Mouse (Mus musculus) small intestine, adult 2 months (tissue): Measurements from ENCODE around the gene Cav1. TPM values are rescaled to one million over a fixed set of nuclear protein-coding genes. Genes with fewer than 3 reads are reported as not detected.

Experiments
- H3K27ac ChIP-seq: fragments of 200-500 bp; 2 replicates; pipeline ENCODE4 v1.5.1; 2012; ENCODE audit warnings: low read depth, low read length, control low read depth, inconsistent platforms; ENCODE audit not compliant: insufficient read depth
- H3K27me3 ChIP-seq: fragments of 200-500 bp; 2 replicates; pipeline ENCODE4 v1.6.1; 2012; ENCODE audit warnings: mild to moderate bottlenecking, moderate library complexity, low read length, inconsistent platforms; ENCODE audit not compliant: control insufficient read depth, insufficient read depth
- H3K36me3 ChIP-seq: fragments of 200-500 bp; 2 replicates; pipeline ENCODE4 v1.6.1; 2012; ENCODE audit warnings: mild to moderate bottlenecking, low read length, control low read depth, inconsistent platforms; ENCODE audit not compliant: control insufficient read depth, insufficient read depth
- H3K4me1 ChIP-seq: fragments of 200-500 bp; 2 replicates; pipeline ENCODE4 v1.6.1; 2012; ENCODE audit warnings: low read length, inconsistent platforms, mixed read lengths; ENCODE audit not compliant: control insufficient read depth, insufficient read depth, insufficient read length
- H3K4me3 ChIP-seq: fragments of 200-500 bp; 2 replicates; pipeline ENCODE4 v1.5.1; 2012; ENCODE audit warnings: low read depth, mild to moderate bottlenecking, control low read depth, inconsistent platforms, low read length, moderate library complexity
- CTCF ChIP-seq: fragments of 200-500 bp; IDR thresholded peaks from 2 replicates; pipeline ENCODE4 v1.5.1; 2012; ENCODE audit warnings: low read depth, mild to moderate bottlenecking, control low read depth, inconsistent platforms, low read length, moderate library complexity, mixed read lengths; ENCODE audit not compliant: insufficient replicate concordance, insufficient read length; ENCODE audit errors: extremely low read depth
- POLR2A ChIP-seq: fragments of 200-500 bp; IDR thresholded peaks from 2 replicates; pipeline ENCODE4 v1.6.1; 2012; ENCODE audit warnings: low read depth, mild to moderate bottlenecking, control low read depth, inconsistent platforms, low read length, moderate library complexity
- WGBS: fragments of 180-500 bp; shearing (Covaris S2); methylation state at CpG from one replicate; pipeline ENCODE4 v1.1.7; 2018; 5-methylcytosine and 5-hydroxymethylcytosine counted together
- polyA plus RNA-seq: library from polyadenylated mRNA; depleted of rRNA; stranded (reverse); fragments of >200 nt; gene quantifications from 2 replicates; pipeline ENCODE4 v1.2.3, GENCODE M21; 2012; rRNA removed

The Cav1 gene
- 68.9 and 95.8 TPM in 2 replicates for polyA plus RNA-seq

DNA sequence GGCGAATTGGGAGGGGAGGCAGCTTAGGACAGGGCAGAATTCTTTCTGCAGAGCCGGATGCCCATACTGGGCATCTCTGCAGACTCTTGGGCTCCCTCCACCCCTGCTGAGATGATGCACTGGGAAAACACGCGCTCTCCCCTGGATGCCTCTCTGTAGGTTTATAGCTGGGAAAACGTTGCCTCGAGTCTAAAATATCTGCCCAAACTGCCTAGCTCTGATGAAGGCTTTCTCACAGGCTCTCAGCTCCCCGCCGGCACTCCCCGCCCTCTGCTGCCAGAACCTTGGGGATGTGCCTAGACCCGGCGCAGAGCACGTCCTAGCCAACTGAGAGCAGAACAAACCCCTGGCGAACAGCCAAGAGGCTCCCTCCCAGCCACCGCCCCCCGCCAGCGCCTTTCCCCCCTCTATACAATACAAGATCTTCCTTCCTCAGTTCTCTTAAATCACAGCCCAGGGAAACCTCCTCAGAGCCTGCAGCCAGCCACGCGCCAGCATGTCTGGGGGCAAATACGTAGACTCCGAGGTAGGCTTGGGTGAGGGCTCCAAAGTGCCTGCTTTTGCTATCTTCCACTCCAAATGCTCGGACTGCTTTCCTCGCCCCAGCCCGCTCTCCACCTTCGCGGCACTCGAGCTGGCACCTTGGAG, at the start of gene Cav1:
Gene Cav1 (plus strand): TSS at position 382 of the 648 bp plus-strand sequence.
- H3K4me1 ChIP-seq = no peaks in the 10 kb centered on the region
- H3K4me3 ChIP-seq = peak within 1 kb of the TSS; percentile 71
- H3K36me3 ChIP-seq = no peaks in the 10 kb centered on the region
- WGBS = under 1% methylated on average over 26 of the region's 26 CpGs
- peaks cover 19% of the 10 kb centered on the region for H3K27me3 ChIP-seq
- TF ChIP-seq CTCF = no peak
- peak; percentile 39; the same call in 1 of the 2 replicates for TF ChIP-seq POLR2A
- H3K27ac ChIP-seq = peak within 1 kb of the TSS; percentile 89

DNA sequence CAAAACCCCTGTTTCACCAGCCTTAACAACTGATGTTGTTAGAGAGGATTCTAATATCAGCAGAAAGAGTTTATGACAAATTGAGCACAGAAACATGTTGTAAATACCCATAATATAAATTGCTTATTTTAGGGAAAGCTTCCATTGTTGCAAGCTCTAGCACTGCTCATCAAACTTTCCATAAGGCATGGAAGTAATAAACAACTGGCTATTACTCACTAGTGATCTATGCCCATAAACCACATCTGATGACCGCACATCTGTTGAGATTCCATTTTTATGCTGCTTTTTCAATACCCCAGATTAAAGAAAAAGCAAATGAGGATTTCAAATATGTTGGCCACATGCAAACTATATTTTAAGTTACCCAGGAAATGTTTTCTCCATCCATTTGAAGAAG, 48.0 kb upstream of the Cav1 start:
- no peak for TF ChIP-seq POLR2A
- no peak for TF ChIP-seq CTCF
- Histone ChIP-seq H3K4me3 (no peak overlapping the region), H3K27ac (no peak overlapping the region)

DNA sequence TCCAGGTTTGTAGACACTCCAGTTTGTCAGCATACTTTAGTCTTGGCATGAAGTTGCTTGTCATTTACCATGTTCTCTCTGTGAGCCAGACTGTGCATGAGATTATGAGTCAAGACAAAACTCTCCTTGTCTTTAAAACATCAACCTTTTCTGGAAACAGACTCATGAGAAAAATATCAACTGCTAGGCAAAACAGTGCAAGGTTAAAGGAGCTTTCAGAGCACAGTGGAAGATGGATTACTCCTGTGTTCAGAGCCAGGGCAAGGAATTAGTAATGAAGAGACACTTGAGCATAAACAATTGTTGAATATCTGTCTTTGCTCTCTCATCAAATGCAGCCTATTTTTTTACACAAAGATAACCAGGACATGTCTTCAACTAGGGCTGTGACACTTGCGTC, 47.2 kb upstream of the Cav1 start:
- Histone ChIP-seq H3K27me3 (no peaks in the 10 kb centered on the region), H3K27ac (no peak overlapping the region), H3K4me3 (no peak overlapping the region), H3K36me3 (no peaks in the 10 kb centered on the region), H3K4me1 (no peaks in the 10 kb centered on the region)
- TF ChIP-seq CTCF = no peak
- no peak for TF ChIP-seq POLR2A
- WGBS = 90% methylated on average over 1 of the region's 1 CpGs

More for the DNA sequence above, 48.0 kb upstream of the Cav1 start:
- H3K36me3 ChIP-seq = no peaks in the 10 kb centered on the region
- H3K27me3 ChIP-seq = no peaks in the 10 kb centered on the region
- WGBS = 79% methylated on average over 1 of the region's 1 CpGs
- H3K4me1 ChIP-seq = no peaks in the 10 kb centered on the region

DNA sequence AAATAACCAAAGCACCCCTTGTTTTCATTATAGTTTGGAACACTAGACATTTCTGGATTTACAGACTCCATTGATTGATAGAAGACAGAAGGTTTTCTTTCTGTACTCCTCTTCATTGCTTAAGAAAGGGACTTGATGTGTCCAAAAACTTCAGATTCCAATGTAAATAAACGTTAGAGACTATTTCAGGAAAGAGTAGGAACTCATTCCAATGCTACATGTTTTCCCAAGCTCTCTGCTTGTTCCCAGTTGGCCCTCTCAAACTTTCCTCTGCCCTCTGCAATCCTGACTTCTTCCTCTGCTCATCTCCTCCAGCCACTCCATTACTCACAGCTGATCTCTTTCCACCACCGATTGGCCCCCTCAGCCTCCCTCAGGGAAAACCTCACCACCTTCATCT, 43.3 kb upstream of the Cav1 start:
- H3K4me3 ChIP-seq = no peak overlapping the region
- no peak overlapping the region for H3K27ac ChIP-seq
- TF ChIP-seq CTCF = no peak
- TF ChIP-seq POLR2A = no peak
- no peaks in the 10 kb centered on the region for H3K27me3 ChIP-seq
- no peaks in the 10 kb centered on the region for H3K4me1 ChIP-seq
- no peaks in the 10 kb centered on the region for H3K36me3 ChIP-seq
- 59% methylated on average over 2 of the region's 2 CpGs for WGBS

DNA sequence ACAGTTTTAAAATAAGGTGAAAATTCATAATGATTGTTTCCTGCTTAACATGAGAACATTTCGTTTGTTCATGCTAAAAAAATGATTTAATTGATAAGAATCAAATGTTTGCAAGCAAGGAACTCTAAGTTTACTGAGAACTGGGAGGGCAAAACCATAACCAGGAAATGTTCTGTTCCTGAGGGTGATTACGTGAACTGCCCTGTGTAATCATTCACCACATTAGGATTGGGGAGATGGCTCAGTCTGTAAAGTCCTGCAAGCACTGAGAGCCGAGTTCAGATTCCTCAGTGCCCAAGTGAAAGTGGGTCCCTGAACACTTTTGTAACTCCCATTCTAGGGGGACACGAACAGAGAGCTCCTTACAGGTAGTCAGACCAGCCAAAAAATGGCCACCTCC, 41.1 kb upstream of the Cav1 start:
- TF ChIP-seq CTCF (no peak), POLR2A (no peak)
- Histone ChIP-seq H3K4me3 (no peak overlapping the region), H3K4me1 (no peaks in the 10 kb centered on the region), H3K27ac (no peak overlapping the region), H3K27me3 (no peaks in the 10 kb centered on the region), H3K36me3 (no peaks in the 10 kb centered on the region)
- 19% methylated on average over 4 of the region's 4 CpGs for WGBS

DNA sequence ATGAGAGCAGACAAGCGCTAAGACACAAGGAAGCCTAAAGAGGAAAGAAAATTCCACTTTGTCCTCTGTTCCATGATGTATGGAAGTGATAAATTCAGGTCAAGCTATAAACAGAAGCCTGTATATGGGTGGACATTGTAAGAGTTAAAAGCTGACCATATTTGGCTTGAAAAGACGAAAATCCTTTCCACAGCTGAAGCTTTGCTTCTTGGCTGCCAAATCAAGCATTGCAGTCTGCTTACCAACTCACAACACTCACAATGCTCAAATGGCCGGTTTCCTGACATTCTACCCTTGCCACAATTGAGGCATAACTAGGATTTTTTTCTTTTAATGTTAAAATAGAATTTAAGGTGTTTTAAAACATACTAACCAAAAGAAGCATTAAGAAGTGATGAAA, 39.7 kb upstream of the Cav1 start:
- WGBS = 74% methylated on average over 3 of the region's 3 CpGs
- Histone ChIP-seq H3K27ac (no peak overlapping the region), H3K36me3 (no peaks in the 10 kb centered on the region), H3K4me1 (no peaks in the 10 kb centered on the region), H3K27me3 (no peaks in the 10 kb centered on the region), H3K4me3 (no peak overlapping the region)
- no peak for TF ChIP-seq POLR2A
- TF ChIP-seq CTCF = no peak

DNA sequence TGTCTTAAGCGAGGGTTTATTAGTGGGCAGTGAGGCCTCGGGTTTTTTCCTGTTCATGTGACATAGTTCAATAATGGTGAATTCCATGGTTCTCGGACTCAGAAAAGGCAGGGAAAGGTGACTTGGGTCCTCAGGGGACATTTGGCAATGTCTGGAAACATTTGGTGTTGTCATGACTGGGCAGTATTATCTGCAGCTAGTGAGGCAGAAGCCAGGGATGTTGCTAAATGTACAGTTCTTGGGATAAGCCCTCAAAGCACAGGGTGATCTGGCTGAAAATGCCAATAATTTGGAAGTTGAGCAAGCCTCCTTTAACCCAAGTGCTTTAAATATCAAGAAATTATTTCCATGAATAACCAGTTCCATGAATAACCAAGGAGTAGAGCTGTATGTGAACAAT, 27.8 kb upstream of the Cav1 start:
- 90% methylated on average over 3 of the region's 3 CpGs for WGBS

More for the DNA sequence above, 27.8 kb upstream of the Cav1 start:
- Histone ChIP-seq H3K27me3 (no peaks in the 10 kb centered on the region), H3K4me3 (no peak overlapping the region), H3K27ac (no peak overlapping the region), H3K36me3 (no peaks in the 10 kb centered on the region), H3K4me1 (peaks cover 7% of the 10 kb centered on the region; the same call in 1 of the 2 replicates)
- TF ChIP-seq CTCF (no peak), POLR2A (no peak)
